Mouse (Mus musculus): ENCODE measurements at regions not wholly inside any gene's neighbourhood (a gene's known extent, or its start where the extent isn't known, plus 50 kb on each side); places are given as distances from the start of the nearest gene placed in this dataset.

DNA sequence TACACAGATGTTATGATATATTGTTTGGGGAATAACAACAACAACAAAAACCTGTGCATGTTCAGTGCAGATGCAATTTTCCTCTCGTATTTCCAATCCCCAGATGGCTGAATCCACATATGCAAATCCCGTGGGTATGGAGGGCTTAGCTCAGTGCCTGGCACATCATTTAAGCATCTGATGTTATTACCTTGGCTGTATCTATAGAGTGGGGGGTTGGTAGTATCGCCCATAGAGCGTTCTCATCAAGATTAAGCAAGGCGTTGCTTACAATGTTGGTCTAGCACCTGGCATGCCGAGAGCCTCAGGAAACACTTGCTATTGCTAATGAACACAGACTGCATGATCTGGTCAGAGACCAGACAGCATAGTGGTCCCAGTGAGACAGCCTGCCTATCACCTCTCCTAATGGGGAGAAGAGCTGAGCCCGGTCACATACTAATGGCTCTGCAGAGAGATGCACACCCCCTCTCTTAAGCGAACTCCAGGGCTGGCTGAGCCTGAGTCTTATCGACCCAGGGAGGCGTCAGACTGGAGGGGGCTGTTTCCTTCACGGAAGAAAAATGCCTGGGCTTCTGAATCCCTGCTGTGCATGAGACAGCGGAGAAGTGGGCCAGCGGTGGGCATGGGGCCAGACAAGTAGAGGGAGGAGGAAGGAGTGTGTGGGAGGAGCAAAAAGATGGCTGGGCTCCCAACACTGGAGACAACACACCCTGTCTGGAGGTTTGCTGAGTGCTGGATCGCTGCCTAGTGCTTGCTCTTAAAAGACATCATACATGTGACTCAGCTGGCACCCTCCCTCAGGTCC is 190.9 kb upstream of the Ncam1 start:
- no peaks in the 10 kb centered on the region for H3K36me3 ChIP-seq

DNA sequence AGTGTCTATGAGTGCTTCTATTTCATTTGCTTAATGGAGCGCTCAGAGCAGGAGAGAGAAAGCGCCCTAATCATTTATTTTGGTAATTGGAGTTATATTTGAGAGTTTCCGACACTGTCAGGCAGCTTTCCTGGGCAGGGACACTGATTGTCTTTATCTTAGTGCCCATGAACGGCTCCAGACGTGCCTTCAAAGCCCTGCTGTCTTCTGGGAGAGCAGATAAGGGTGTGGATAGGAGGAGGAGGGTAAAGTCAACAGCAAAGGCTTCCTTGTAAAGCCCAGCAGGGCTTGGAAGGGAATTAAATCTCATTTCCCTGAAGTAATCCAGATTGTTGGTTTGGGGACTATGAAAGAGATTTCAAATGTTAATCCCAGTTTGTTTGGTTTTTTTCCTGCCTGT is 189.3 kb upstream of the Ncam1 start:
- 63% methylated on average over 5 of the region's 5 CpGs for WGBS
- Histone ChIP-seq H3K36me3 (no peaks in the 10 kb centered on the region), H3K4me3 (no peak overlapping the region), H3K27me3 (ENCODE audit: low read depth, poor library complexity, severe bottlenecking) (no peaks in the 10 kb centered on the region), H3K9me3 (replicated peaks) (no peaks in the 10 kb centered on the region), H3K27ac (replicated peaks) (no peak overlapping the region), H3K4me1 (peaks cover 6% of the 10 kb centered on the region; the same call in 1 of the 2 replicates)
- DNase-seq (ENCODE audit: low spot score) = no peak

More for the DNA sequence above, 190.9 kb upstream of the Ncam1 start:
- H3K4me3 ChIP-seq = no peak overlapping the region
- H3K9me3 ChIP-seq (replicated peaks) = peaks cover under 1% of the 10 kb centered on the region; the same call in 1 of the 2 replicates
- no peak for DNase-seq (ENCODE audit: low spot score)
- peaks cover 6% of the 10 kb centered on the region; the same call in 1 of the 2 replicates for H3K4me1 ChIP-seq
- peak overlapping the region; percentile 13; the same call in 1 of the 2 replicates for H3K27ac ChIP-seq (replicated peaks)
- H3K27me3 ChIP-seq (ENCODE audit: low read depth, poor library complexity, severe bottlenecking) = no peaks in the 10 kb centered on the region
- 66% methylated on average over 14 of the region's 14 CpGs for WGBS

DNA sequence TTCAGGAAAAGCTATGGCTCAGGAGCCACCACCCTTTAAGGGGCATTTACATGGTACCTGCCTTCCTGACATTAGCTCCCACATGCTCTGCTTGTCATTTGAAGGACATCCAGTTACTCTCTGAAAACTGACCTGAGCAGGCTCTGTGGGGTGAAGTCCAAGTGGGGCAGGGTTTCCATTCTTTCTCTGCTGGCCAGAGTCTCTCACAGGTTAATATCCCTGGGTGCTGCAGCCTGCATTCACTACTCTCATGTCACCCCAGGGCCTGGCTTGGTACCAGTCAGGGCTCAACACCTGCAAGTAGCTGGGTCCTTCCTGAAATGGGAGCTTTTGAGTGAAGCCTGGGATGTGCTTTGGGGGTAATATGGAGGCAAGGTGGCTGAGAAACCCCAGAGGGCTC is 188.8 kb upstream of the Ncam1 start:
- H3K27me3 ChIP-seq (ENCODE audit: low read depth, poor library complexity, severe bottlenecking) = no peaks in the 10 kb centered on the region
- no peaks in the 10 kb centered on the region for H3K36me3 ChIP-seq
- H3K4me3 ChIP-seq = no peak overlapping the region
- no peak for DNase-seq (ENCODE audit: low spot score)
- H3K4me1 ChIP-seq = peaks cover 6% of the 10 kb centered on the region; the same call in 1 of the 2 replicates
- no peak overlapping the region for H3K27ac ChIP-seq (replicated peaks)
- H3K9me3 ChIP-seq (replicated peaks) = no peaks in the 10 kb centered on the region

DNA sequence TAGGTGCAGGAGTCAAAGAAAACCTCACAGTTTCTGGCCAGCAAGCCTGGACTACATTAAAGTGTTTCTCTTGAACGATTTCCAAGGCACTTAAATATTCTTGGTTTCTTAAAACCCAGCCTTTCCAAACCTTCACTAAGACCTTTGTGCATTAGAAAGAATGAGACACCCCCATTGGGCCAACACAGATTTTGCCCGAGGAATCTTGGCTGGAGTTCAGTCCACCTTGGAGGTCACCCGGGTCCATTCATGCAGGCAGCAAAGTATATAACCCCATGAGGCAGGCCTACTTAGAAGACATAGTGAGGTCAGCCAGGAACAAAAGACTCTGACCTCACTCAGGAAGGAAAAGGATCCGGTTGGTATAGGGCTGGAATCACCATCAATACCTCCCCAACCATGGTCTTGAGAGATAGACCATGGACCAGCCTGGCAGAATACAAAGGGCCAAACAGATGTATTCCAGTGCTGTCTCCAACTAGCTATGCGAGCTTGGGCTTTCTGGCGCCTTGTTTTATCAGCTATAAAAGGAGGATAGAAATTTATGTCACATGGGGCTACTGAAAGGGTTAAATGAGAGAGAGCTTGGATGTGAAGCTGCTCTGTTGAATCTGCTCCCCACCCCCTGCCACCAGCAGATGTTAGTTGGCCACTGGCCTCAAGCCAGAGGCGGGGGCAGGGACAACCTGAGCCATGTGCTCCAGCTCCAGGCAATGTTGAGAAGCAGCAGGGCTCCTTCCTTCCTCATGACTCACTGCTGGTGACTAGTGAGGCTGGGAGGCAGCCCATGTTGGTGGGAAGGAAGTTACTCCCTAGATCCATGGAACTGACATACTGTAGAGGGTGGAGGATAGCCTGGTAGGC is 181.9 kb upstream of the Ncam1 start:
- H3K27ac ChIP-seq (replicated peaks) = no peak overlapping the region
- DNase-seq (ENCODE audit: low spot score) = peak; percentile 23

DNA sequence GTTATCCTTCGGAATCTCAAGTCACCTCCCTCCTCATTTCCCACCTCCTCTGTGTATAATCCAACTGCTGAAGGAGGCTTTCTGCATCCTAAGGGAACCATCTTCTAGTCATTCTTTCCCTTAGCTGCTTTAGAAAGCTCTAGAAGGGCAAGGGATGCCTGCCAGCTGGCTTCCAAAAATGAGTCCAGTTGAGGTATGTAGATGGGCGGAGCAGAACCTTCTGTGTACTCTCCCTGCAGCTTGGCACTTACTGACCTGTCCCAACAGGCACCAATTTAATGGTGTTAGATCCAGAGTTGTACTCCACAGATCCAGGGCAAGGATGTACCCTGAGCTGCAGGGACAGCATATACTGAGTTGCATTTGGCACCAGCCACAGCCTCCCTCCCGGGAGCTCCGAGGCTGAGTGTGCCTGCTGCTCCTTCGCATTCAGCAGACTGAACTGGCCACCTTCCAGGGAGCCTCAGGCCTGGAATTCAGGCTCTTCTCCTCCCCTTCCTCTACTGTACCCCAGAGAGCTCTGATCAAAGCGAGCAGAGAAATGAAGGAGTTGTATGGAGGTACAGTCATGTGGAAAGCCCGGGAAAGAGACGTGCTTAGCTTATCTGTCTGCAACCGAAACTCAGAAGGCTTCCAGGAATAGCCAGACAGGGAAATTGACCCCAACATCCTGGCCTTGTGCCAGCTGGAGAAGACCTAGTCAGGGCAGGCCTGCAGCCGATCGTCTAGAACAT is 177.4 kb upstream of the Ncam1 start:
- no peaks in the 10 kb centered on the region for H3K36me3 ChIP-seq
- no peak for DNase-seq (ENCODE audit: low spot score)
- H3K27me3 ChIP-seq (ENCODE audit: low read depth, poor library complexity, severe bottlenecking) = no peaks in the 10 kb centered on the region
- H3K4me1 ChIP-seq = peaks cover 7% of the 10 kb centered on the region
- H3K9me3 ChIP-seq (replicated peaks) = no peaks in the 10 kb centered on the region
- no peak overlapping the region for H3K27ac ChIP-seq (replicated peaks)
- 79% methylated on average over 11 of the region's 11 CpGs for WGBS
- no peak overlapping the region for H3K4me3 ChIP-seq

More for the DNA sequence above, 181.9 kb upstream of the Ncam1 start:
- Histone ChIP-seq H3K36me3 (no peaks in the 10 kb centered on the region), H3K9me3 (replicated peaks) (no peaks in the 10 kb centered on the region), H3K27me3 (ENCODE audit: low read depth, poor library complexity, severe bottlenecking) (no peaks in the 10 kb centered on the region), H3K4me1 (peaks cover 7% of the 10 kb centered on the region), H3K4me3 (no peak overlapping the region)
- WGBS = 67% methylated on average over 7 of the region's 7 CpGs

GRCm38 (mm10) chr9:49973974-49974495 is 175.3 kb upstream of the Ncam1 start:
- Histone ChIP-seq H3K27me3 (ENCODE audit: low read depth, poor library complexity, severe bottlenecking) (no peaks in the 10 kb centered on the region), H3K4me1 (no peaks in the 10 kb centered on the region), H3K36me3 (no peaks in the 10 kb centered on the region), H3K4me3 (no peak overlapping the region), H3K27ac (replicated peaks) (no peak overlapping the region), H3K9me3 (replicated peaks) (no peaks in the 10 kb centered on the region)
- DNase-seq (ENCODE audit: low spot score) = no peak
- WGBS = 89% methylated on average over 5 of the region's 5 CpGs

- H3K27me3 ChIP-seq (ENCODE audit: low read depth, poor library complexity, severe bottlenecking) = no peaks in the 10 kb centered on the region
These were observed 170.7 kb upstream of the Ncam1 start for GRCm38 (mm10) chr9:49969429-49969828.

GRCm38 (mm10) chr9:49964666-49965065 is 165.9 kb upstream of the Ncam1 start:
- Histone ChIP-seq H3K4me3 (no peak overlapping the region), H3K27ac (replicated peaks) (no peak overlapping the region), H3K9me3 (replicated peaks) (no peaks in the 10 kb centered on the region), H3K27me3 (ENCODE audit: low read depth, poor library complexity, severe bottlenecking) (no peaks in the 10 kb centered on the region), H3K36me3 (no peaks in the 10 kb centered on the region), H3K4me1 (peaks cover 44% of the 10 kb centered on the region)
- no peak for DNase-seq (ENCODE audit: low spot score)
- 80% methylated on average over 4 of the region's 4 CpGs for WGBS

More at GRCm38 (mm10) chr9:49969429-49969828, 170.7 kb upstream of the Ncam1 start:
- no peaks in the 10 kb centered on the region for H3K36me3 ChIP-seq
- no peak overlapping the region for H3K4me3 ChIP-seq
- H3K9me3 ChIP-seq (replicated peaks) = no peaks in the 10 kb centered on the region
- 90% methylated on average over 6 of the region's 6 CpGs for WGBS
- no peak for DNase-seq (ENCODE audit: low spot score)
- H3K4me1 ChIP-seq = no peaks in the 10 kb centered on the region
- no peak overlapping the region for H3K27ac ChIP-seq (replicated peaks)

DNA sequence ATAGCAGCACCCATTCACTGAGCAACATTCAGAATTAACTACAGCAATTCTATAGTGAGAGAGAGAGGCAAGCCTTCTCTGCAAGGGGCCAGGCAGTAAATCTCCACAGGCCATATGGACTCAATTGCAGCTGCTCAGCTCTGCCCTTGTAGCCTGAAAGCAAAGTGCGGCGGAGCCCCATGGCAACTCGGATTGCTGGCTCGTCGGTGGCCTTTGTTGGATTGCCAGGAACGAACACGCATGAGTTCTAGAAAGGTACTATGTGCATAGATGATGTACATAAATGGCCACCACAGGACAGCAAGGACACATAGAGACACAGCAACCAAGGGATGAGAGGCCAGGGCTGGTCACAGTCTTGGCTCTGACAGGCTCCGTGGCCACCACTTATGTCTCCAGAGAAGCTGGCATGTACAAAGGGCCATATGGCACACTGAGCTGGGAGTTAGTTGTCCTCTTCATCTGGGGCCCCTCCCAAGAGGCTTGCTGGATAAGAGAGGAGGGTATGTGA is 163.9 kb upstream of the Ncam1 start:
- H3K36me3 ChIP-seq = no peaks in the 10 kb centered on the region
- peaks cover 55% of the 10 kb centered on the region for H3K4me1 ChIP-seq
- DNase-seq (ENCODE audit: low spot score) = peak; percentile 61
- WGBS = 42% methylated on average over 8 of the region's 8 CpGs
- no peaks in the 10 kb centered on the region for H3K27me3 ChIP-seq (ENCODE audit: low read depth, poor library complexity, severe bottlenecking)
- H3K27ac ChIP-seq (replicated peaks) = peak overlapping the region; percentile 89
- H3K9me3 ChIP-seq (replicated peaks) = no peaks in the 10 kb centered on the region
- H3K4me3 ChIP-seq = no peak overlapping the region; the same call in 1 of the 2 replicates

DNA sequence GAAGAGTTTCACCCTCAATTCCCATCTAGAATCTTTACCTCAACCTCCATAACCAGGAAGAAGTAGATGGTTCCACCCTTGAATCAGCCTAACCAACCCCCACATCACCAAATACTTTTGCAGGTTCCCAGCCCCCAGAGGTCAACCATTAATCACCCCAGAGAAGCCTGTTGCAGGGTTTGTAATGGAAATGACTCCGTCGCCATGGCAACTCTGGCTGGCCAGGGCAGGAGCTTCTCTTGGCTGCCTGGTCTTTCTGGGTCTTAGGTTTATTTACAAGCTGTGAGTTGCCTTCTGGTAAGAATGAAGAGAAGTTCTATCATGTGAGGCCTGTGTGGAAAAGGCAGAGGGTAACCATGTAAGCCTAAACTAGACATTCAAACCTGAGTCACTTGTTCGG is 163.2 kb upstream of the Ncam1 start:
- DNase-seq (ENCODE audit: low spot score) = peak; percentile 84
- Histone ChIP-seq H3K36me3 (no peaks in the 10 kb centered on the region), H3K9me3 (replicated peaks) (no peaks in the 10 kb centered on the region), H3K4me3 (no peak overlapping the region), H3K27ac (replicated peaks) (peak overlapping the region; percentile 89), H3K4me1 (peaks cover 55% of the 10 kb centered on the region), H3K27me3 (ENCODE audit: low read depth, poor library complexity, severe bottlenecking) (no peaks in the 10 kb centered on the region)
- WGBS = 28% methylated on average over 3 of the region's 3 CpGs

- H3K4me1 ChIP-seq = peaks cover 55% of the 10 kb centered on the region
- DNase-seq (ENCODE audit: low spot score) = no peak
- no peaks in the 10 kb centered on the region for H3K9me3 ChIP-seq (replicated peaks)
- H3K27me3 ChIP-seq (ENCODE audit: low read depth, poor library complexity, severe bottlenecking) = no peaks in the 10 kb centered on the region
- H3K4me3 ChIP-seq = no peak overlapping the region
- peak overlapping the region; percentile 89 for H3K27ac ChIP-seq (replicated peaks)
- no peaks in the 10 kb centered on the region for H3K36me3 ChIP-seq
- 64% methylated on average over 5 of the region's 5 CpGs for WGBS
These were observed 162.6 kb upstream of the Ncam1 start for GRCm38 (mm10) chr9:49961329-49961728.

DNA sequence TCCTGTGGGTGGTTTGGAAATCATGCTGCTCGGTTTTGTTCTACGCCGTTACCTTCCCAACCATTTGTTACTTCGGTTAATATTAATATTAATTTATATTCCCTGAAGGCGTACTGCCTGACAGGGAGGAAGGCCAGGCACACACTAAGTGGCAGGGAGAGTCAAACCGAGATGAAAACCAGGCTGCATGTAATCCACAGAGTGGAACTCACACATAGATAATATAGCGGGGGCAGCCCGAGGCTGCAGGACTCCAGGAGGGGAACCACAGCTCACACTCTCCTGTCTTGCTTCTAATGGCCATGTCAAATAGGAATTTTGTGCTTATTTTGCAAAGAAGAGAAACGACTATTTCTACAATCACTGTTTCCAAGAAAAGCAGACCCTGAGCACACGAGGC is 161.3 kb upstream of the Ncam1 start:
- no peaks in the 10 kb centered on the region for H3K36me3 ChIP-seq
- no peaks in the 10 kb centered on the region for H3K27me3 ChIP-seq (ENCODE audit: low read depth, poor library complexity, severe bottlenecking)
- peaks cover 55% of the 10 kb centered on the region for H3K4me1 ChIP-seq
- H3K27ac ChIP-seq (replicated peaks) = peak overlapping the region; percentile 3; the same call in 1 of the 2 replicates
- WGBS = 87% methylated on average over 10 of the region's 10 CpGs
- H3K9me3 ChIP-seq (replicated peaks) = no peaks in the 10 kb centered on the region
- H3K4me3 ChIP-seq = no peak overlapping the region
- DNase-seq (ENCODE audit: low spot score) = no peak

Measured in midbrain, embryonic 10.5 days (tissue).